Mouse (Mus musculus): ENCODE results near the gene Frmd6. TPM values are rescaled to one million over a fixed set of nuclear protein-coding genes. Genes with fewer than 3 reads are reported as not detected.

Gene Frmd6
- polyA plus RNA-seq, 1 experiment from 2014 or later: 12.5 TPM

GRCm38 (mm10) chr12:70803494-70803893, 21.8 kb upstream of the Frmd6 start:
- no peaks in the 10 kb centered on the region for H3K9me3 ChIP-seq (ENCODE audit: control insufficient read depth, low read length)
- no peaks in the 10 kb centered on the region for H3K36me3 ChIP-seq (ENCODE audit: control insufficient read depth, insufficient read depth)
- H3K27me3 ChIP-seq (replicated peaks; ENCODE audit: control insufficient read depth, insufficient read depth, low read length): no peaks in the 10 kb centered on the region
- no peak overlapping the region for H3K9ac ChIP-seq (replicated peaks; ENCODE audit: low read depth, low read length)
- 72% methylated on average over 4 of the region's 4 CpGs for WGBS
- no peak for ATAC-seq
- H3K4me2 ChIP-seq (ENCODE audit: low read length): no peak overlapping the region
- no peak overlapping the region for H3K4me3 ChIP-seq (replicated peaks; ENCODE audit: low read length)
- H3K27ac ChIP-seq (ENCODE audit: low read length): no peak overlapping the region
- H3K4me1 ChIP-seq (replicated peaks; ENCODE audit: control insufficient read depth, insufficient read depth, low read length): peaks cover 3% of the 10 kb centered on the region; the same call in 1 of the 2 replicates

GRCm38 (mm10) chr12:70804989-70805388, 20.3 kb upstream of the Frmd6 start:
- ATAC-seq: no peak
- Histone ChIP-seq H3K9ac (replicated peaks; ENCODE audit: low read depth, low read length) (no peak overlapping the region), H3K36me3 (ENCODE audit: control insufficient read depth, insufficient read depth) (no peaks in the 10 kb centered on the region), H3K9me3 (ENCODE audit: control insufficient read depth, low read length) (no peaks in the 10 kb centered on the region), H3K4me2 (ENCODE audit: low read length) (no peak overlapping the region), H3K27me3 (replicated peaks; ENCODE audit: control insufficient read depth, insufficient read depth, low read length) (no peaks in the 10 kb centered on the region), H3K4me1 (replicated peaks; ENCODE audit: control insufficient read depth, insufficient read depth, low read length) (no peaks in the 10 kb centered on the region), H3K4me3 (replicated peaks; ENCODE audit: low read length) (no peak overlapping the region), H3K27ac (ENCODE audit: low read length) (no peak overlapping the region)
- WGBS: 56% methylated on average over 2 of the region's 2 CpGs

- no peak overlapping the region for H3K4me2 ChIP-seq (ENCODE audit: low read length)
- H3K4me3 ChIP-seq (replicated peaks; ENCODE audit: low read length): no peak overlapping the region
- no peaks in the 10 kb centered on the region for H3K27me3 ChIP-seq (replicated peaks; ENCODE audit: control insufficient read depth, insufficient read depth, low read length)
- H3K9me3 ChIP-seq (ENCODE audit: control insufficient read depth, low read length): no peaks in the 10 kb centered on the region
- 69% methylated on average over 5 of the region's 5 CpGs for WGBS
- no peak overlapping the region for H3K27ac ChIP-seq (ENCODE audit: low read length)
- H3K9ac ChIP-seq (replicated peaks; ENCODE audit: low read depth, low read length): no peak overlapping the region
- no peak for ATAC-seq
- no peaks in the 10 kb centered on the region for H3K36me3 ChIP-seq (ENCODE audit: control insufficient read depth, insufficient read depth)
- peaks cover 2% of the 10 kb centered on the region; the same call in 1 of the 2 replicates for H3K4me1 ChIP-seq (replicated peaks; ENCODE audit: control insufficient read depth, insufficient read depth, low read length)
Measured at GRCm38 (mm10) chr12:70807543-70807942, 17.8 kb upstream of the Frmd6 start.

GRCm38 (mm10) chr12:70807975-70808374, 17.3 kb upstream of the Frmd6 start:
- ATAC-seq: no peak
- no peaks in the 10 kb centered on the region for H3K36me3 ChIP-seq (ENCODE audit: control insufficient read depth, insufficient read depth)
- no peak overlapping the region for H3K9ac ChIP-seq (replicated peaks; ENCODE audit: low read depth, low read length)
- 77% methylated on average over 6 of the region's 6 CpGs for WGBS
- no peaks in the 10 kb centered on the region for H3K27me3 ChIP-seq (replicated peaks; ENCODE audit: control insufficient read depth, insufficient read depth, low read length)
- no peaks in the 10 kb centered on the region for H3K9me3 ChIP-seq (ENCODE audit: control insufficient read depth, low read length)
- H3K4me2 ChIP-seq (ENCODE audit: low read length): no peak overlapping the region
- peaks cover 2% of the 10 kb centered on the region; the same call in 1 of the 2 replicates for H3K4me1 ChIP-seq (replicated peaks; ENCODE audit: control insufficient read depth, insufficient read depth, low read length)
- no peak overlapping the region for H3K4me3 ChIP-seq (replicated peaks; ENCODE audit: low read length)
- H3K27ac ChIP-seq (ENCODE audit: low read length): no peak overlapping the region

GRCm38 (mm10) chr12:70809957-70810356, 15.4 kb upstream of the Frmd6 start:
- no peak for ATAC-seq
- H3K9me3 ChIP-seq (ENCODE audit: control insufficient read depth, low read length): no peaks in the 10 kb centered on the region
- peaks cover 2% of the 10 kb centered on the region; the same call in 1 of the 2 replicates for H3K4me1 ChIP-seq (replicated peaks; ENCODE audit: control insufficient read depth, insufficient read depth, low read length)
- no peaks in the 10 kb centered on the region for H3K27me3 ChIP-seq (replicated peaks; ENCODE audit: control insufficient read depth, insufficient read depth, low read length)
- no peak overlapping the region for H3K27ac ChIP-seq (ENCODE audit: low read length)
- H3K9ac ChIP-seq (replicated peaks; ENCODE audit: low read depth, low read length): no peak overlapping the region
- H3K4me2 ChIP-seq (ENCODE audit: low read length): no peak overlapping the region
- H3K4me3 ChIP-seq (replicated peaks; ENCODE audit: low read length): no peak overlapping the region
- 84% methylated on average over 2 of the region's 2 CpGs for WGBS
- no peaks in the 10 kb centered on the region for H3K36me3 ChIP-seq (ENCODE audit: control insufficient read depth, insufficient read depth)

- no peak overlapping the region for H3K9ac ChIP-seq (replicated peaks; ENCODE audit: low read depth, low read length)
- 72% methylated on average over 6 of the region's 6 CpGs for WGBS
- H3K4me2 ChIP-seq (ENCODE audit: low read length): no peak overlapping the region
- no peak overlapping the region for H3K27ac ChIP-seq (ENCODE audit: low read length)
- no peak overlapping the region for H3K4me3 ChIP-seq (replicated peaks; ENCODE audit: low read length)
- peaks cover 2% of the 10 kb centered on the region; the same call in 1 of the 2 replicates for H3K4me1 ChIP-seq (replicated peaks; ENCODE audit: control insufficient read depth, insufficient read depth, low read length)
- H3K36me3 ChIP-seq (ENCODE audit: control insufficient read depth, insufficient read depth): no peaks in the 10 kb centered on the region
- ATAC-seq: no peak
- no peaks in the 10 kb centered on the region for H3K9me3 ChIP-seq (ENCODE audit: control insufficient read depth, low read length)
- no peaks in the 10 kb centered on the region for H3K27me3 ChIP-seq (replicated peaks; ENCODE audit: control insufficient read depth, insufficient read depth, low read length)
Measured at GRCm38 (mm10) chr12:70811772-70812171, 13.5 kb upstream of the Frmd6 start.

- H3K4me1 ChIP-seq (replicated peaks; ENCODE audit: control insufficient read depth, insufficient read depth, low read length): peaks cover 2% of the 10 kb centered on the region; the same call in 1 of the 2 replicates
- ATAC-seq: no peak
- no peak overlapping the region for H3K4me3 ChIP-seq (replicated peaks; ENCODE audit: low read length)
- H3K4me2 ChIP-seq (ENCODE audit: low read length): no peak overlapping the region
- no peak overlapping the region for H3K9ac ChIP-seq (replicated peaks; ENCODE audit: low read depth, low read length)
- no peaks in the 10 kb centered on the region for H3K9me3 ChIP-seq (ENCODE audit: control insufficient read depth, low read length)
- H3K36me3 ChIP-seq (ENCODE audit: control insufficient read depth, insufficient read depth): no peaks in the 10 kb centered on the region
- WGBS: 64% methylated on average over 6 of the region's 6 CpGs
- no peaks in the 10 kb centered on the region for H3K27me3 ChIP-seq (replicated peaks; ENCODE audit: control insufficient read depth, insufficient read depth, low read length)
- H3K27ac ChIP-seq (ENCODE audit: low read length): no peak overlapping the region
Measured at GRCm38 (mm10) chr12:70812176-70812575, 13.1 kb upstream of the Frmd6 start.

GRCm38 (mm10) chr12:70812822-70813465, 12.4 kb upstream of the Frmd6 start:
- Histone ChIP-seq H3K27ac (ENCODE audit: low read length) (no peak overlapping the region), H3K27me3 (replicated peaks; ENCODE audit: control insufficient read depth, insufficient read depth, low read length) (no peaks in the 10 kb centered on the region), H3K9me3 (ENCODE audit: control insufficient read depth, low read length) (no peaks in the 10 kb centered on the region), H3K4me3 (replicated peaks; ENCODE audit: low read length) (no peak overlapping the region), H3K36me3 (ENCODE audit: control insufficient read depth, insufficient read depth) (no peaks in the 10 kb centered on the region), H3K9ac (replicated peaks; ENCODE audit: low read depth, low read length) (no peak overlapping the region), H3K4me2 (ENCODE audit: low read length) (no peak overlapping the region), H3K4me1 (replicated peaks; ENCODE audit: control insufficient read depth, insufficient read depth, low read length) (peaks cover 2% of the 10 kb centered on the region; the same call in 1 of the 2 replicates)
- WGBS: 14% methylated on average over 3 of the region's 3 CpGs
- ATAC-seq: no peak

- no peak overlapping the region for H3K4me2 ChIP-seq (ENCODE audit: low read length)
- H3K9me3 ChIP-seq (ENCODE audit: control insufficient read depth, low read length): no peaks in the 10 kb centered on the region
- H3K27me3 ChIP-seq (replicated peaks; ENCODE audit: control insufficient read depth, insufficient read depth, low read length): no peaks in the 10 kb centered on the region
- ATAC-seq: no peak
- no peak overlapping the region for H3K9ac ChIP-seq (replicated peaks; ENCODE audit: low read depth, low read length)
- no peak overlapping the region for H3K27ac ChIP-seq (ENCODE audit: low read length)
- no peaks in the 10 kb centered on the region for H3K36me3 ChIP-seq (ENCODE audit: control insufficient read depth, insufficient read depth)
- H3K4me3 ChIP-seq (replicated peaks; ENCODE audit: low read length): no peak overlapping the region
- no peaks in the 10 kb centered on the region; the same call in 1 of the 2 replicates for H3K4me1 ChIP-seq (replicated peaks; ENCODE audit: control insufficient read depth, insufficient read depth, low read length)
- 96% methylated on average over 2 of the region's 2 CpGs for WGBS
Measured at GRCm38 (mm10) chr12:70816731-70817130, 8.6 kb upstream of the Frmd6 start.

All from forebrain, embryonic 16.5 days (tissue).